Mouse (Mus musculus): ENCODE results near the gene Arhgap22. TPM values are rescaled to one million over a fixed set of nuclear protein-coding genes. Genes with fewer than 3 reads are reported as not detected.

The Arhgap22 gene
- total RNA-seq (2021), result 4.0 and 5.7 TPM in 2 replicates
- long read RNA-seq, partial matches to known transcripts, result 3 of 7 reads
- long read RNA-seq, other reads (novel, unspliced or antisense), result 4 of 7 reads

DNA sequence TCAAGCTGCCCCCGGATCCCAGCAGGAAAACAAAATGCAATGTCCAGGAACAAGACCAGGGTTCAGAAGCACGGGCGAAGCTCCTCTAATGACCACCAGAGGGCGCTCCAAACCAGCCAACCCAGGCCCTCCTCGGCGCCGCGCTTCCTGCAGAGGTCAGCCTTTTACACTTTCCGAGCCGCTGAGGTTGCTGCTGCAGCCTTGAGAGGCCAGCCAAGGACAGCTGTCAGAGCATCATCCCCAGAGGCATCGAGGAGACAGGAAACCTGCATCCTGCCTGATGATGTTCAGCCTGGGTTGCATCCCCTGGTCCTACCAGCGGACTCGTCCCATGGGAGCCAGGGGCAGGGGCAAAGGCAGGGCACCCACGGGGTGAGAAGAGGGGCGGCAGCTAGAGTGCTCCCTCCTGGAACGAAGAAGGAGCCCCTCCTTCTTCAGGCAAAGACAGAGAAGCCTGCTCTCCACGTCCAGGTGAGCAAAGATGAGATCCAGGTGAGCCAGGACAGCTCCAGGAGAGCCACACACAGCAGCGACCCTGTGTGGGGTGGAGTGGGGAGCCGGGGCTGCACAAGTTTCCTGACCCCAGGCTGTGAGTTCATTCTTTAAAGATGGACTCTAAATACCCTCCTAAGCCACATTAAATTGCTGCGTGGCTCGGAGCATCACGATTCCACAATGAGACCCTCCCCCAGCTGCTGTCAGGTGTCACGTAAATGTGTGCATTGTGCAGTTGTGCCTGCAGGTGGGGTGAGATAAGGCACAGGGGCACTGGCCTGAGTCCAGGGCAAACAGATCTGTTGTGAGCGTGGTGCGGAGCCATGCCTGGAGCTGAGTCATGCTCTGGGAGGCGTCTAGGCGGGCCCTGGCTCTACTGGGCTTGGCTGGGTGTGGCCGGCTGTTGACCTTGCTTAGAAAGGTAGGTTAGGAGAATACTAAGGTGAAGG lies at the start of gene Arhgap22:
TSS of gene Arhgap22 (plus strand) at position 204 of the 944 bp plus-strand sequence.
- DNase-seq, result peak; percentile 89

DNA sequence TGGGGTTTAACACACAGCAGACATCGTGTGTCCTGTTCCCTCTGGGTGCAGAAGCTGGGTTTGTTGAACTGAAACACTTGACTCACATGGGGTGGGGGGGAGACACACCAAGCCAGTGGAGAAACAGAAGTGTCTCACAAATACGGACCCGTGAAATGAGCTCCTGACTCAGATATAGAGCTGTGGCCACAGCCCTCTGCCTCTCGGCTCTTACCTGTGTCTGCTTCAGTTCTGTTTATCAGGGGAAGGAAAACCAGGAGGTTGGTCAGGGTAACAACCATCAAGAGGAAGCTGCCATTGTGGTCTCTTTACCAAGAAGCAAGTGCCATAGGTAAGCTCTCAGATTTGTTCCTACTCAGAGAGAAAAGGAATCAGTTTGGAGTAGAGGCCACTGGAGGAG lies 45.1 kb upstream of the Arhgap22 start:
- no peak for DNase-seq

DNA sequence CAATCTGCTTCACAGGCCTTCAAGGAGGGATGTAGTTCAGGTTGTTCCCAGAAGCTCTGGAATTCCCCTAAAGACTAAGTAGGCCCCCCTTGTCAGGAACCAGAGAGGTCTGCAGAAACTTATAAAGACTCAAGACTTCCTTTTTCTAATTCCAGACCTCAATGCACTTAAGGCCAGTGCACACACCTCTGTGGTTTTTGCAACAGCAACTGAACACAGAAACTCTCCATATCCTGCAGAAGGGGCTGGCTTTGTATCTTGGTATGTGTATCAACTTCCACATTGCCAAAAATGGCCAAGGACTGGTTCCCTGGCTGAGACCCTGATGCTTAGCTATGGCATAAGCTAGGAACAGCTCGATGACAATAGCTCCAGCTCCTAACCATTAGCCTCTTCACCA lies 41.9 kb upstream of the Arhgap22 start:
- no peak for DNase-seq

DNA sequence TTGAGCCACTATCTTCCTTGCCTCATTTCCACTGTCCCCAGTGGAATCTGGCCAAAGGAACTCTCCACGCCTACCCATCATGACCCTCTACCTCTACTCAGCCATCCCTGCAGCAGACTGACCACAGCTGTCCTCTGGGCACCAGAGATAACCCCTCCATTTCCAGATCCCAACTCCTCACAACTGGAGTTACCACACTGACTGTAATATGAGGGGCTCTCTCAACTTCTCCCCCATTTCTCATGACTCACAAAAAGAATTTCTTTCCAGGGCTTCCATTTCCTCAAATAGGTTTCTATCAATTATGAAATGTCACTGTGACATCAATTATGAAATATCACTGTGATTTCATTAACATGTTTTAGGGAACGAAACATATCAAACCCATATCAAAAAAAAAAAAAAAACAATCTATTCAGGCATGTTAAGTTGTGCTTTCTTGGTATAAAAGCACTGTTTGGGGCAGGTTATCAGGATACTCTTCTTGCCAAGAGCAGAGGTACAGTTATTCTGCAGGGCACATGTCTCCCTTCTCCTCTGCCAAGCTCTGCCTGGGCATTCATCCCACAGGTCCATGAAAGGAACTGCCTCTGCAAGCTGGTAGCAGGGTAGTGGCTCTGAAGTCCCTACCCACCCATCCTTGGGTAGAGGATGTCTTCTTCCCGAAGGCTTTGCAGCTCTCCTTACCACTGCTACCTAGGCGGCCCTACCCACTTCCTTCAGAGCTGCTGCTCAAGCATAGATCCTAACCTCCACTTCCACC lies 38.6 kb upstream of the Arhgap22 start:
- no peak for DNase-seq

DNA sequence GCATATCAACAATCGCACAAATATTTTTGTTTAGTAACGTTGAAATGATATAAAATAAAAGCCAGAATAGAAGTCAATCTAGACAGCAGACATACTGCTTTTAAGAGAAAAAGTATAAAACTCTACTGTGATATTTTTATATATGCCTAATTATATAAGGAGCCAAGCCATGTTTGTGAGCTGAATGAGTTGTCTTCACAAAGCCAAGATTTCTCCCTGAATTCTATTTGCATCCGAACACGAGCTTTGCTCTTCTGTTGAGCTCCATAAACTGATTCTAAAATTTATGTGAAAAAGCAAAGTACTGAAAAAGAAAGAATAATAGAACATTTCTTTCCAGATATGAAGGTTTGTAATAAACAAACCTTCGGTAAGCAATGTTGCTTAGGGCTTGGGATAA lies 33.7 kb upstream of the Arhgap22 start:
- no peak for DNase-seq

DNA sequence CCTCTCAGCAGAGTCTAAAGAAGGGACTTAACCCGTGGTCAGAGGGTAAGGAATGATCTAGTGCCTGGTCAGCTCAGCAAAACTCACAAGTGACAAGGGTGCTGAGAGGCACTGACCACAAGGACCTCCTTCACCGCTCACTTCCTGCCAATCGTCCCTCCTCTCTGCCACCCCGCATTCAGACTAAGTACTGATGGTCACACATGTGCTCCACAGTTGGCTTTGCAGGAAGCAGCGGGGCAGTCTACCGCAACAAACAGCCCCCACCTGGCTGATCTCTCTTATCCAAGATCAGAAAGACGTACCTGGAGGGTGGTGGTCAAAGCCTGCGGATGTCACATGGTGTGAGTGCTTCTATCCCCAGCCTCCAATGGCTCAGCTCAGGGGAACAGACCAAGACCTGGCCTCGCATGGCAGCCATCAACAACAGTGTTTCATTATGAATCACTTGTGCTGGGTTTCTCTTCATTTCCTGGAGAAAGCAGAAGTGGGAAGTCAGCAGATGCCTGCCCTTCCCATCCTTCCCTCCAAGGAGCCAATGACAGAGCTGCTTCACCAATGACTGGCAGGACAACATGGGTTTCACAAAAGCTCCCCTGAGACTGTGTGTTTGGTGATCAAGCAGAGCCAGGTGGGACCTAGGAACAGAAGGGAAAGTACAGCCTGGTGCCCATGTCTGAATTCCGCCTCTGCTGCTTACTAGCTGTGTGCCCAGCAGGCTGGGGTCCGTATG lies 28.6 kb upstream of the Arhgap22 start, which contains the start of gene Wdfy4:
TSS of gene Wdfy4 (minus strand) at position 441 of the 733 bp plus-strand sequence.
- no peak for DNase-seq

DNA sequence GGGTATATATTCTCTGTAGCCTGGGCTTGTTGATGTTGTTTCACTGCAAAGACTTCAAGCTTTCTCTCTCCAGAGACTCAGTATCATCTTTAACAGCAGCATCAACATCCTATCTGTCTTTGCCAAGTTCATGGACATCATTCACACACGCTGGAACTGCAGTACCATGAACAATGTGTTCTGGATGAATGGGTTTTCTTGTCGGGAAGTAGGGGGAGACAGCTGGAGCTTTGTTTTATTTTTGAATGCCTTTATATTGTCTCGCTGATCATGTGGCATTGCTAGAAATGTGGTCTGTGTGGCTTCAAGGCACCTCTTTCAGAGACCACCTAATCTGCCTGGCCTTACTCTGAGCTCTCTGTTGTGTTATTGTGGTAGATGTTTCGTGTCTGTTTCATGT lies 26.6 kb upstream of the Arhgap22 start:
- no peak for DNase-seq

DNA sequence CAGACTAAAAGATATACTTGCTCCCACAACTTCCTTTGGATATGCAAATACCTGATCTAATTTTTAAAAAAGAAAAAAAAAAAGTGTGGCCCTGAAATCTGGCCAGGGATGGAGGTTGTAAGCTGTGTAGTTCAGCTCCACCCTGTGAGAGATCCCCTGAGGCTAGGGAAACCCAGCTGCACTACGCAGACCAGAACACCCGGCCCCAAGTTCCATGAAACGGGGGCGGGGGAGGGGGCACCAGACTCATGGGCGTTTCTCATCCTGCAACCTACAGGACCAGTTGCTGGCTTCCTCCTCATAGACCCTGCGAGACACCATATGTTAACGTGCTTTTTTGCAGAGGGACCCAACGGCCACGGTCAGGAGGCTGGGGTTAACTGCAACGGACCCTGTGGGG lies 24.6 kb upstream of the Arhgap22 start:
- DNase-seq, result no peak

DNA sequence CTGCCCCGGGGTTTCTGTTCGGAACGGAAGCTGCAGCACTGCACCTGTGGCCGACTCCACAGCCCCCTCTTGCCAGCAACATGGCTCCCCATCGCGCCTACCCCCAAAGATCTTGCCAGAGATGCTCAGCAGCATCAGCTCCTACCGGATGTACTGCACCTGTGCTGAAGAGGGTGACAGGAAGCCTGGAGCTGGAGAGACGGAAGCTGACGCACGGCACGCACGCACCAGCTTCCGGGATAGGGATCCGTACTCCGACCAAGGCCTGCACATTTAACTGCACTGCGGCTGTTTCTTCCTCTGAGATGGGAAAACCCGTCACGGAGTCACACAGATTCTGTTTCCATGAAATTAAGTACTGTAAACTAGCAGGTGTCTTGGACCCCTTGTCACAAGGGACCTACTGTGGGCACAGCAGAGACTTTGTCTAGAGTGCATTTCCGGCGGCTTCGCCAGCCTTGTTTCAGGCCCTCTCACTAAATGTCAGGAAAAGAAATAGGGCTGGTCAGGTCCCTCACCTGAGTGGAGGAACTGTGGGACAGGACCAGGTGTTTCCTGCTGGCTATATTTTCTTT lies 23.9 kb upstream of the Arhgap22 start:
- no peak for DNase-seq

DNA sequence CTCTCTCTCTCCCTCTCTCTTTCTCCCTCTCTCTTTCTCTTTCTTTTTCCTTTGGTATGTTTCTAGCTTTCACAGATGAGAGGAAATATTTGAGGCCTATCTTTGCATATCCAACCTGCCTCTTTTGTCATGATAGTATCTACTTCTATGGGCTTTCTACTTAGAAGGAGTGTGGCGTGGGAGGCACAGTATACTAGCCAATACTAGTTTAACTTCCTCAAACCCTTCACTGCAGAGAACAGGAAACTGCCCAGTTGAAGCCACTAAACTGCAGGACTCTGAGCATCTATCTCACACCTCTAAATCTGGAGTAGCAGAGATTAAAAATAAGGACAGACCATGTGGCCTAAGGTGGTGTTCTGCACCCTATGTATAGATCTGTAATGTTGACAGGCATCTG lies 23.2 kb upstream of the Arhgap22 start:
- no peak for DNase-seq

DNA sequence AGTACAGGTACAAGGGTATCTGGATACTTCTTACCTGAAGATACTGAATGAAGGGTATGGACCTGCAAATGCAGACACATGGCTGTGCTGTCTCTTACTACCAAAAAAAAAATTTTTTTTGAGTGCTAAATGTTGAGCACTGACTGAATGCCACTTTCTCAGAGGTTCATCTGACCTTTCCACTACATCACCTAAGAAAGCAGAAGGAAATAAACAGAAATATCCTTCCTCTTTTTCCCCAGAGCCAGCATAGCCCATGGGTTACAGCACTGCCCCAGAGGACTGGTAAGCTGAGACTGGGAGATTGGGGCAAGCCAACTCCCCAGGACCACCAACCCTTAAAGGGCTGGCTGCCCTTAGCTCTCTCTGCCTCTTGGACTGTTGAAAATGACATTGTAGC lies 20.1 kb upstream of the Arhgap22 start:
- DNase-seq, result no peak

DNA sequence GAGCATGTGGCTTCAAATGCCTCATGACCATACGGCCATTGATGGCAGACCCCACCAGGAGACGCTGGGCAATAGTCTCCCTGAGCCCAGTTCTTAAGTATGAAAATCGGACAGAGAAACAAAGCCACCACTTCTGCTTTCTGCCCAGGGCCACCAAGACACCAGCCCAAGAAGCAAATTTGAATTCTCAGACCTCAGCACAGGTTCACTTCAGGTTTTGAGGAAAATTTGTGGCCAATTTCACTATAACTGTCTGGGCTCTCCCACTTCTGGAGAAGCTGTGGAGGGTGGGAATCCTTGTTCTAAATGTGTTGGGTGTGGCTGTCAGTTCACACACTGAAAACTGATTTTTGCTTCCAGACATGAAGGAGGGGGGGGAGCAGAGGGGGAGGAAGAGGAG lies 19.6 kb upstream of the Arhgap22 start:
- no peak for DNase-seq

DNA sequence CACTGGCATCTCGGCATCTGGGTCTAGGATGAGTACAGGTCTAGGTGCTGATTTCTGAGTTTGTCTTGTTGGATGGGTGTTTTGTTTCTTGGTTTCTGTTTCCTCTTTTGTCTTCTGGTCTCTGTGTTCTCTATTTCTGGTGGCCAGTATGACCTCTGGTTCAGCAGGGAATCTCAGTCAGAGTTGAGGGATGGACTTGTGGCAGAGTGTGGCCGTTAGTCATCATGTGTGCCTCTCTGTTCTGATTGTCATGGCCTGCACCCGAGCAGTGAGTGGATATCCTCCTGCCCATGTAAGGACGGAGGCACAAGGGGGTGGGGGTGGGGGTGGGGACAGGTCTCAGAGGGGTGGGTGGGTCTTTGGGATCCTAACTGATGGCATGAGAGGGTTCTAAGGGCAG lies 11.7 kb upstream of the Arhgap22 start:
- DNase-seq, result no peak

DNA sequence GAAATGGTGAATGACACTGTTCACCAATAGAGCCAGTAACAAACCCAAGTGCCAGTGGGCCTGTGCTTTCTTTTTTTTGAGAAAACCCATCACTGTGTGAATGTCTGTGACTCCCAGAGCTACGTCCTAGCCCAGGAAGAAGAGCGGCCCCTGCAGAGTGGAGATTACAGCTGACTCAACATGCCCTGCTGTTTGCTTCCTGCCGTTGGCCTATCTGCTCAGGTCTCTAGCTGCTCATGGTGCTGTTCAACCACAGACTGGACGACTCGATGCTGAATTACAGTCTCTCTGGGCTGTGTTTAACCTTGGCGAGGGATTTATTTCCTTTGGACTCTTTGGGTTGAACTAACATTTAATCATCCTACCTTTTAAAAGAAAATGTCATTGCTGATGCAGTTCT lies 10.9 kb upstream of the Arhgap22 start:
- no peak for DNase-seq

DNA sequence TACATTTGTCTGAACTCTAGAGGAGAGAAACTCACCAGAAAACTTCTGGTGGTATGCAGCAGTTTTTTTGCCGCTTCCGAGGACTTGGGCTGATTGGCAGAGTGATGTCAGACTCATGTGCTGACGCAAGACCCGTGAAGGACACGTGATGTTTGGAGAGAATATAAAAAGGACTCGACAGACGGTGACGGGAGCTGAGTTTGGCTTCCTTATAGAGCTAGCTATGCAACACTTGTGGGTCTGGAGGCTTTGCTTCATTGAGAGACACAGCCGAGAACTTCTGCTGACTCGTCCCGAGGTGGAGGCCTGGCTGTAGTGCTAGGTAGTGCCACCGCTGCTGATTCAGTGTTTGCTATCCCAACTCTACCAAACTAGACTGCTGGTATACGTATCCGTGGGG lies 10.0 kb upstream of the Arhgap22 start:
- DNase-seq, result no peak

DNA sequence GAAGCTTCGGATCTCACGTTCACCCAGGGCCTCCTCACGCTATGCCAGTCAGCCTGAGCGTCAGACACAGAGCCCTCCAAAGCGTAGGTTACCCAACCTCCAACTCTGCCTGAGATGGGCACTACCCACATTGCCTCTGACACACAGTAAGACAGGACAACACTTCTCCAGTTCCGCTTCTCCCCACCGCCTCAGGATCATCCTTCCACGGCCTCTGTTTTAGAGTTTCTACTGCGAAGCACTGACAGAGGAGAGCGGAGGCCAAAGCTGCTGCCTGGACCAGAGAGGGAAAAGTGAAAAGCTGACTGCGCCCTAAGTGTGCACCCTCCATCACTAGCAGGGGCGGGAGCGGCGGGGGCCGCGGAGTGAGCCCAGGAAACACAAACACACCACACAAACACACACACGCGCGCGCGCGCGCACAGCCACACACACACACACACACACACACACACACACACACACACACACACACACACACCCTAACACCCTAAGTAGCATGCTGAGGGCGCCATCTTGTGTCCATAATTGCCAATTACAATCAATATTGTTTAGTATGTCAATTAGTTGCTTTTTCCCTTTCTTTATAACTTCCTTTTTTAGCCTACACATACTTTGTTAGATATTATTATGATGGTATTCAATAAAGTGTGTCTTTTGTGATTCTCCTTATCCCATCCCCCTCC lies 8.4 kb upstream of the Arhgap22 start:
- no peak for DNase-seq

DNA sequence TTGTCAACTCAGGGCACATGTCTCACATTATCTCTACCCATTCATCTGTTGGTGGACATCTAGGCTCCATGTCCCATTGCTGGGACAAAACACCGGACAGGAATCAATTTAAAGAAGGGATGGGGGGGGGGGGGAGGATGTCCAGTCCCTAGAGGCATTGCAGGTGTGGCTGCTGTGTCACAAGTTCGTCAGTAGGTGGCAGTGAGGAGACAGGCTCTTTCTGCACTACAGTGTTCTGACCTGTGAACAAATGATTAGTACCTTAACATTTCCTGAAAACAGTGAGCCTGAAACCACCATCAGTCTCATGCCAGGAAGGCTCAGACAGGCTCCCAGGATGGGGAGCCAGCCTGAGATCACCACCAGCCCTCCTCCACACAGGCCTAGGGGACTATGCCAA lies 6.8 kb upstream of the Arhgap22 start:
- no peak for DNase-seq

DNA sequence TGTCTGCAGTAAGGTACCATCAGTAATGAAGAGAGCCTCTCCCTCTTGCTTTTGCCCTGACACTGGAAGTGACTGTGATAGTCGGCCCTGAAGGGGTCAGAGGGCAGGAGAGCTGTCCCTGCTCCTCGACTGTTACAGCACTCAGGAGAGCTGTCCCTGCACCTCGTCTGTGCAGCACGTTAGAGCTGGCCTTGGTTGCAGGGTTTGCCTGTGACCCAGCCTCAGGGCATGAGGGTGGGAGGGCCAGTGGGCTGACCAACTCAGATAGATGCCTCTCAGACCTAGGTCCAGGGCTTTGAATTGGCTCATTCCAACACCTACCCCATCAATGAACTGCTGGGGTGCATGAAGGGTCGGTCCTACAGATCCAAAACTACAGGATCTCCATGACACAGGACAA lies 5.5 kb upstream of the Arhgap22 start:
- no peak for DNase-seq

DNA sequence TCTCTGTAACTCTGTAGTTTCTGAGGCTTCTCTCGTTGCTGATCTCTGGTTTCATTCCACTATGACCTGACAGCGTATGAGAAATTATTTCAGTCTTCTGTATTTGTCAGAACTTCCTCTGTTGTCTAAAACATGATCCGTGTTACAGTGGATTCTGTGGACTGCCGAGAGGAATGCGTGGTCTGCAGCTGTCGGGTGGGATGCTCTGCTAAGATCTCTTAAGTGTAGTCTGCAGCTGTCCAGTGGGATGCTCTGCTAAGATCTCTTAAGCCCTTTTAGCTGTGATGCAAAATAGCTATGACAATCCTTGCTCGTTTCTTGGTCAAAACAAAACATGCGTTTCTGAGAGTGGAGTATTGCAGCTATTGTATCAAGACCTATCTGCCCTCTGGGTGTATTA lies 3.0 kb upstream of the Arhgap22 start:
- no peak for DNase-seq

DNA sequence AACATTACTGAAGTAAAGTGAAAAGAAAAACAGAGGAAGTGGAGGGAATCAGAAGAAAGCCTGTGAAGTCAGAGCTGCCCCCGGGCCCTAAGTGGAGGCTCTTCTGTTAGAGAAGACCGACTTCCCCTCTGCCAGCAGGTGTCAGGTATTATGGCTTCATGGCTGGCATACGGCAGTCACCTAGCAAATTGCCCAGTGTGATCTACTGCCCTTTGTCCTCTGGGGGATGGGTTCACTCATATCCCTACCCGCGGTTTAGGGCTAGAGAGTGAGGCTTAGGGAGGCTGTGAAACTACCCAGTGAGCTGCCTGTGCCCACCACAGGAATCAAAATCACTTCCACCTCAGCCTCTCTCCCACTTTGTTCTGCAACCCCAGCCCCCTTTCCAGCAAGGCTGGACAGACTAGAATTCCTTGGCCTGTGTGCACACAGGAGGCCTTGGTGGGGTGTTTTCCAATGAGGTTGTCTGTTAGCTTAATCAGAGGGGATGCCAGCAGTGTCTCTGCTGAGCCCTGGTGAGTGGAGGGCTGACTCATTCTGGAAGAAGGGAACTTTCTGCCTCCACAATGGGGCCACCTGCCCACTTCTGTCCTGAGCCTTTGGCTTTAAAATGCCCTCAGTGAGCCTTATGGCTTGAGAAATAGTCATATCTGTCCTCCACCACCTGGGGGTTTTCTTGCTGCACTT lies 1.4 kb upstream of the Arhgap22 start:
- DNase-seq, result no peak

DNA sequence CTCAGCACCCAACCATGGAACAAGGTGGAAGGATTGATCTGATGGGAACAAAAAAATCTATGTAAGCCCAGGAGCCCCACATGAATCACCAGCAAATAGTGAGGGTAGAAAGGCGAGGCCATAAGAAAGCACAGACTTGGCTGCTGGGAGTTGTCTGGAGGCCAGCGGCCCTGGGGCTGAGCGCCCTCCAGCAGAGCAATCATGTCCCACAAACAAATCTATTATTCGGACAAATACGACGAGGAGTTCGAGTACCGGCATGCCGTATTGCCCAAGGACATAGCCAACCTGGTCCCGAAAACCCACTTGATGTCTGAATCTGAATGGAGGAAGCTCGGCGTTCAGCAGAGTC lies 892 bp upstream of the Arhgap22 start:
- DNase-seq, result no peak

Data from adrenal gland, postnatal 25 days (tissue).